ENCODE assay signal across 25 mouse cellular contexts in the genomic region with DNA sequence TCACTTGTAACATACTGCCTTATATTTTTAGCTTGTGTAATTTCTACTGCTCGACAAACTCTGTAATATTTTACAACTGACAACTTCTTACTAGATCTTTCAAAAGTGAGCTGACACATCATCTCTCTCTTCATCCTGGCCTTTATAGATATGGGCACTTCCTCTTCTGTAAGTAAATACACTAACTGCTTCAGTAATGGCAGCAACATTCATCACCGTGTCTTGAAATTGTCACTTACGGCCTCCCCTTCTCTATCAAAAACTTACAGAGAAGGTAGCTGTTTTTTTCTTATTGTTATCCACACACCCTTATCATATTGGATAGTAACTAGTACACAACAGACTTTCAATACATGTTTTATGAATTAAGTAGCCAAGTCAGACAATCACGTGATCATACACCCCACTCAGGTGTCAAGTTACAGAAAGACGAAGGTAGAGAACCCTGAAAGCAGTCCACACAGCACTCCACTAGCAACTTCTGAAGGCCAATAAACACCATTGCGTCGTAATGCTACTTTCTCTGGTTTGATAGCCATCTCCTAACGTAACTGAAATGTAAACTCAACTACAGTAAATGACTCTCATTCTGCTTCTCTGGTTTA.
DNase-seq lines count a peak whose midpoint lies in the region; ATAC-seq and TF ChIP-seq lines count a peak whose summit lies in the region.
"Had no signal": no experiment of that assay in that cellular context is flagged by ENCODE, and none has a peak within 500 bp of the region (broad histone marks: within the 10 kb centered on the region; RNA-seq: fewer than 3 reads in every experiment).

No protein-coding gene starts in this region.

- TF ChIP-seq CTCF in MEL (IDR thresholded peaks at IDR 0.05 in 2 of 3, conservative IDR thresholded peaks at IDR 0.05 in 1 of 3; ENCODE audit: control insufficient read depth in 1 of 3, insufficient read depth in 1 of 3, low read depth in 2 of 3, low read length in 3 of 3, poor library complexity in 1 of 3, severe bottlenecking in 1 of 3) = no peak

- peaks cover 0 to 48% of the 10 kb centered on the region in 2 experiments; a peak in 2 of 4 replicates for H3K36me3 ChIP-seq in MEL (ENCODE audit: control insufficient read depth in 1 of 2, insufficient read depth in 2 of 2, low read length in 2 of 2)
- H3K36me3 ChIP-seq: G1E had no signal

- no peaks in the 10 kb centered on the region for H3K27me3 ChIP-seq in MEL (ENCODE audit: control insufficient read depth in 1 of 2, insufficient read depth in 2 of 2, low read length in 2 of 2)
- H3K27me3 ChIP-seq: CH12.LX, Patski had no signal

- peak; percentile 96 to 97 for TF ChIP-seq EP300 in MEL (IDR thresholded peaks at IDR 0.05; ENCODE audit: low read depth in 1 of 2, low read length in 2 of 2)

- intact Hi-C loops in heart, postnatal 25 days (cut with DNase I) = no loop called here

- peak; percentile 90 for DNase-seq in MEL (ENCODE audit: low read depth, low spot score)
- peak; percentile 88 for DNase-seq in MEL-GATA-1-ER (ENCODE audit: extremely low read depth, low read depth)
- DNase-seq in retina, embryonic 14.5 days (ENCODE audit: low spot score) = no peak
- DNase-seq in heart, postnatal 25 days (ENCODE audit: low spot score) = no peak
- no peak for DNase-seq in layer of hippocampus, adult 11-12 months (ENCODE audit: low spot score)
- DNase-seq in c-Kit-positive CD71-positive TER-119-positive erythroid progenitor cells, embryonic 14.5 days (ENCODE audit: low spot score) = no peak
- DNase-seq: adrenal gland, adult 2 months; adrenal gland, adult 8-10 months; adrenal gland, postnatal 10 days; adrenal gland, postnatal 14 days; adrenal gland, postnatal 25 days; adrenal gland, postnatal 36 days; B cell, adult 2 months; cerebellum, adult 11 months; cerebellum, adult 11-12 months; cerebellum, adult 18-20 months; cerebellum, adult 2 months; cerebellum, adult 8-10 months had no signal

- TF ChIP-seq RAD21 in MEL (IDR thresholded peaks at IDR 0.05; ENCODE audit: low read depth, low read length) = no peak

- H3K27ac ChIP-seq in MEL (ENCODE audit: control insufficient read depth, low read depth, low read length) = peak overlapping the region; percentile 96

- peaks cover 25 to 33% of the 10 kb centered on the region in 2 experiments for H3K4me1 ChIP-seq in MEL (ENCODE audit: control insufficient read depth in 1 of 2, insufficient read depth in 2 of 2, low read length in 2 of 2)

- ATAC-seq in common myeloid progenitor, adult 5-6 weeks (replicated peaks; ENCODE audit: low read depth, poor library complexity, severe bottlenecking) = peak; percentile 67; the same call in 1 of the 2 replicates
- peak; percentile 31; the same call in 1 of the 2 replicates for ATAC-seq in megakaryocyte progenitor cell, adult 5-6 weeks (replicated peaks; ENCODE audit: poor library complexity)
- ATAC-seq: activated CD4-positive, CD25-positive, alpha-beta regulatory T cell, adult 4 months; CD4-positive, CD25-positive, alpha-beta regulatory T cell, adult 4 months; Patski had no signal

- no peaks in the 10 kb centered on the region for H3K79me2 ChIP-seq in MEL (ENCODE audit: control insufficient read depth, insufficient read depth, low read length, poor library complexity)

- H3K9me3 ChIP-seq in MEL (replicated peaks; ENCODE audit: insufficient read depth, low read length) = no peaks in the 10 kb centered on the region

- H3K9ac ChIP-seq in MEL (ENCODE audit: control insufficient read depth, low read depth, low read length, poor library complexity, severe bottlenecking) = peak overlapping the region; percentile 2

- peak overlapping the region; percentile 25; a peak in 3 of 4 replicates for H3K4me3 ChIP-seq in MEL (ENCODE audit: control insufficient read depth in 1 of 2, insufficient read depth in 1 of 2, low read depth in 2 of 2, low read length in 2 of 2)

- TF ChIP-seq POLR2A in MEL (IDR thresholded peaks at IDR 0.05; ENCODE audit: control insufficient read depth in 1 of 2, insufficient read depth in 1 of 2, low read depth in 1 of 2, low read length in 2 of 2, poor library complexity in 1 of 2) = no peak

TF ChIP-seq in MEL, 35 proteins besides CTCF, POLR2A, EP300 and RAD21:
- TF ChIP-seq TAL1 (IDR thresholded peaks at IDR 0.05; ENCODE audit: low read length) = peak; percentile 89
- peak; percentile 48; the same call in 1 of the 2 replicates for TF ChIP-seq MYC (IDR thresholded peaks at IDR 0.05; ENCODE audit: low read depth, low read length)
- peak; percentile 6; the same call in 1 of the 2 replicates for TF ChIP-seq CHD2 (IDR thresholded peaks at IDR 0.05; ENCODE audit: low read length)
- TF ChIP-seq E2F4 (IDR thresholded peaks at IDR 0.05; ENCODE audit: borderline replicate concordance, low read depth, low read length) = no peak
- TF ChIP-seq NRF1 (IDR thresholded peaks at IDR 0.05; ENCODE audit: insufficient read depth, low read depth, low read length, poor library complexity, severe bottlenecking) = no peak
- peak; percentile 80 for TF ChIP-seq ZNF384 (IDR thresholded peaks at IDR 0.05; ENCODE audit: low read depth, low read length)
- no peak; the same call in 1 of the 2 replicates for TF ChIP-seq MYB (IDR thresholded peaks at IDR 0.05; ENCODE audit: low read depth, low read length)
- peak; percentile 96 for TF ChIP-seq USF1 (IDR thresholded peaks at IDR 0.05; ENCODE audit: low read depth, low read length)
- TF ChIP-seq ZMIZ1 (IDR thresholded peaks at IDR 0.05; ENCODE audit: low read depth, low read length) = 0 out of 2 replicates have a peak, but pooled peaks have one; percentile 34
- TF ChIP-seq TCF12 (IDR thresholded peaks at IDR 0.05; ENCODE audit: low read depth, low read length) = peak; percentile 87
- TF ChIP-seq POLR2AphosphoS5 (IDR thresholded peaks at IDR 0.05; ENCODE audit: borderline replicate concordance, low read depth, low read length) = no peak
- TF ChIP-seq HCFC1 (IDR thresholded peaks at IDR 0.05; ENCODE audit: low read depth, low read length) = peak; percentile 66
- no peak for TF ChIP-seq ZKSCAN1 (IDR thresholded peaks at IDR 0.05; ENCODE audit: low read depth, low read length)
- peak; percentile 53; the same call in 1 of the 2 replicates for TF ChIP-seq NELFE (IDR thresholded peaks at IDR 0.05; ENCODE audit: low read depth, low read length)
- TF ChIP-seq MAX (IDR thresholded peaks at IDR 0.05; ENCODE audit: low read length) = peak; percentile 87
- no peak for TF ChIP-seq GABPA (IDR thresholded peaks at IDR 0.05; ENCODE audit: low read depth, low read length)
- TF ChIP-seq ZC3H11A (IDR thresholded peaks at IDR 0.05; ENCODE audit: low read depth, low read length) = no peak
- TF ChIP-seq ETS1 (IDR thresholded peaks at IDR 0.05; ENCODE audit: low read depth, low read length) = peak; percentile 84
- peak; percentile 54 to 76; a peak in 3 of 4 replicates for TF ChIP-seq USF2 (IDR thresholded peaks at IDR 0.05; ENCODE audit: borderline replicate concordance in 1 of 2, insufficient read depth in 1 of 2, low read depth in 1 of 2, low read length in 2 of 2)
- TF ChIP-seq MEF2A (IDR thresholded peaks at IDR 0.05; ENCODE audit: extremely low read depth, insufficient replicate concordance, low read depth, low read length, poor library complexity, severe bottlenecking) = no peak
- TF ChIP-seq SIN3A (IDR thresholded peaks at IDR 0.05; ENCODE audit: low read length) = peak; percentile 86
- TF ChIP-seq TBP (IDR thresholded peaks at IDR 0.05; ENCODE audit: low read depth, low read length) = peak; percentile 54; the same call in 1 of the 2 replicates
- TF ChIP-seq CHD1 (IDR thresholded peaks at IDR 0.05; ENCODE audit: low read depth, low read length) = no peak
- no peak for TF ChIP-seq RCOR1 (IDR thresholded peaks at IDR 0.05; ENCODE audit: low read depth, low read length)
- TF ChIP-seq POLR2AphosphoS2 (IDR thresholded peaks at IDR 0.05; ENCODE audit: low read length) = no peak
- peak; percentile 20; the same call in 1 of the 2 replicates for TF ChIP-seq MXI1 (IDR thresholded peaks at IDR 0.05; ENCODE audit: low read depth, low read length)
- no peak for TF ChIP-seq UBTF (IDR thresholded peaks at IDR 0.05; ENCODE audit: borderline replicate concordance, insufficient read depth, low read depth, low read length)
- peak; percentile 89; the same call in 1 of the 2 replicates for TF ChIP-seq BHLHE40 (IDR thresholded peaks at IDR 0.05; ENCODE audit: borderline replicate concordance, low read depth, low read length)
- TF ChIP-seq MAFK (IDR thresholded peaks at IDR 0.05; ENCODE audit: borderline replicate concordance, low read depth, low read length) = peak; percentile 13; the same call in 1 of the 2 replicates
- TF ChIP-seq KAT2A (conservative IDR thresholded peaks at IDR 0.05; ENCODE audit: low read depth, low read length) = no peak
- no peak for TF ChIP-seq JUND (IDR thresholded peaks at IDR 0.05; ENCODE audit: low read depth, low read length)
- no peak for TF ChIP-seq ELF1 (IDR thresholded peaks at IDR 0.05; ENCODE audit: low read depth, low read length)
- no peak for TF ChIP-seq MAZ (IDR thresholded peaks at IDR 0.05; ENCODE audit: low read depth, low read length)
- peak; percentile 90 for TF ChIP-seq GATA1 (IDR thresholded peaks at IDR 0.05; ENCODE audit: low read depth, low read length)
- TF ChIP-seq SMC3 (IDR thresholded peaks at IDR 0.05; ENCODE audit: low read depth, low read length) = no peak
TF ChIP-seq in MEL: peak in this region for 18.

Comparison
In these comparisons a context has a peak if more than half of its experiments do, and no peak if none do; other contexts are left out.
1. DNase-seq: peak in MEL (single experiment) and MEL-GATA-1-ER (single experiment); none in retina, embryonic 14.5 days (single experiment), heart, postnatal 25 days (single experiment), layer of hippocampus, adult 11-12 months (single experiment) and c-Kit-positive CD71-positive TER-119-positive erythroid progenitor cells, embryonic 14.5 days (single experiment).